Mouse (Mus musculus): ENCODE results near the gene Gpr4. TPM values are rescaled to one million over a fixed set of nuclear protein-coding genes. Genes with fewer than 3 reads are reported as not detected.

Gene Gpr4
- polyA plus RNA-seq, 1 experiment, result 16.2 TPM

DNA sequence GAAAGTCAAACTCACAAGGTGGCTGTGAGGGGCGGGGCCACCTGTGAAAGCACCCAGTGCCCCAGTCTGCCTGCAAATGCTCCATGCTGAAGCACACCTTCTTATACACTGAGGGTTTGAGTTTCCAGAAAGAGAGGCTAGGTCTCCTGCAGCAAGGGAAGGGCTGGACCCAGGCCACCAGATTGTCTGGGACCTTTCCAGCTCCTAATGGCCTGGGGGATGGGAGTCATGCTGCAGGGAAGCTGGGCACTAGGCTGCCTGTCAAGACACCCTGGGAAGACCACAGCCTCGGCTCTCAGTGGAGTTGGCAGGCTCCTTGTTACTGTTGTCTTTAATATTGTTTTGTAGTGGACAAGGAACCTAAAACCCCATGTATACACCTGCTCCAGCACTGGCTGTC lies 24.1 kb downstream of the Gpr4 start:
- H3K4me3 ChIP-seq (ENCODE audit: control insufficient read depth, low read depth, low read length), result no peak overlapping the region

DNA sequence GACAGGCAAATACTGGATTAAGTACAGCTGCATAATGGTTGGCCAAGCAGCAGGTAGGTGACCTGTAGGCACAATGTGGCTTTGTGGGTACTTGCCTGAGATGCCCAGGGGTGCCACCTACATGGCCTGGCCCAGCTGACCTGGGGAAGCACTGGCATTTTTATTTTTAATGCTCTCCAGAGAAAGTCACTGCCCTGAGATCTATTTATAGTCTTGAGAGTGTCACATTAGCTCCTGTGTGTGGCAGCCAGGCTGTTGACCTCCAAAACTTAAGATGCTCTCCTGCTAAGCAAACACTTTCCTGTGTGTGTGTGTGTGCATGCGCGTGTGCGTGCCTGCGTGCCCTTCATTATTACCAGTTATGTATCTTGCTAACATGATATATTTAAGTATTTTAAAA lies 26.0 kb downstream of the Gpr4 start:
- TF ChIP-seq POLR2A (IDR thresholded peaks at IDR 0.05; ENCODE audit: control insufficient read depth, low read depth, low read length) (no peak), CTCF (IDR thresholded peaks at IDR 0.05; ENCODE audit: control insufficient read depth, insufficient read depth, insufficient replicate concordance, low read depth, low read length) (no peak)
- H3K4me3 ChIP-seq (ENCODE audit: control insufficient read depth, low read depth, low read length), result no peak overlapping the region
- H3K36me3 ChIP-seq (ENCODE audit: control insufficient read depth, insufficient read depth, low read length), result no peaks in the 10 kb centered on the region
- no peaks in the 10 kb centered on the region for H3K27me3 ChIP-seq (ENCODE audit: control insufficient read depth, insufficient read depth, low read length)
- no peaks in the 10 kb centered on the region for H3K4me1 ChIP-seq (ENCODE audit: control insufficient read depth, insufficient read depth, low read length)
- H3K27ac ChIP-seq (ENCODE audit: control insufficient read depth, insufficient read depth, low read depth, low read length), result no peak overlapping the region

More for the DNA sequence above, 24.1 kb downstream of the Gpr4 start:
- Histone ChIP-seq H3K27ac (ENCODE audit: control insufficient read depth, insufficient read depth, low read depth, low read length) (no peak overlapping the region), H3K4me1 (ENCODE audit: control insufficient read depth, insufficient read depth, low read length) (no peaks in the 10 kb centered on the region), H3K27me3 (ENCODE audit: control insufficient read depth, insufficient read depth, low read length) (no peaks in the 10 kb centered on the region), H3K36me3 (ENCODE audit: control insufficient read depth, insufficient read depth, low read length) (no peaks in the 10 kb centered on the region)
- TF ChIP-seq POLR2A (IDR thresholded peaks at IDR 0.05; ENCODE audit: control insufficient read depth, low read depth, low read length) (no peak), CTCF (IDR thresholded peaks at IDR 0.05; ENCODE audit: control insufficient read depth, insufficient read depth, insufficient replicate concordance, low read depth, low read length) (no peak)

DNA sequence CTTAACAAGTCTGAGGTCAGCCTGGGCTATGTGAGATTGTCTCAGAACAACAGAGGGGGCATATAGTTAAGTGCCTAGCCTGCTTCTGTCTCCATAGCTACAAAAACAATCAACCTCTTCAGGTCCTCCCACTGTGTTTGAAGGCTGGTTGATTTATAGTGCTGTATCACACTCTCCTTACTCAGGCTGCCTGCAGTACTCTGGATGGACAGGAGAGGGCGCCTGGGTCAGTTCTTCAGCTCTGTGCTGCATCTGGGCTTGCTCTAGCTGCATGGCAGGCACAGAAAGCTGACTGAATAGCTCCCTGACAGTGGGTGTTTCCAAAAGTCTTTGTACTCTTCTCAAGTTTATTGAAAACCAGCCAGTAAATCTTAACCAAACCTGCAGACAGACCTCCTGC lies 27.1 kb downstream of the Gpr4 start:
- H3K36me3 ChIP-seq (ENCODE audit: control insufficient read depth, insufficient read depth, low read length), result no peaks in the 10 kb centered on the region
- no peaks in the 10 kb centered on the region for H3K27me3 ChIP-seq (ENCODE audit: control insufficient read depth, insufficient read depth, low read length)
- no peak overlapping the region for H3K27ac ChIP-seq (ENCODE audit: control insufficient read depth, insufficient read depth, low read depth, low read length)
- H3K4me3 ChIP-seq (ENCODE audit: control insufficient read depth, low read depth, low read length), result no peak overlapping the region
- H3K4me1 ChIP-seq (ENCODE audit: control insufficient read depth, insufficient read depth, low read length), result no peaks in the 10 kb centered on the region
- peak; percentile 85; the same call in 1 of the 2 replicates for TF ChIP-seq CTCF (IDR thresholded peaks at IDR 0.05; ENCODE audit: control insufficient read depth, insufficient read depth, insufficient replicate concordance, low read depth, low read length)
- no peak for TF ChIP-seq POLR2A (IDR thresholded peaks at IDR 0.05; ENCODE audit: control insufficient read depth, low read depth, low read length)

DNA sequence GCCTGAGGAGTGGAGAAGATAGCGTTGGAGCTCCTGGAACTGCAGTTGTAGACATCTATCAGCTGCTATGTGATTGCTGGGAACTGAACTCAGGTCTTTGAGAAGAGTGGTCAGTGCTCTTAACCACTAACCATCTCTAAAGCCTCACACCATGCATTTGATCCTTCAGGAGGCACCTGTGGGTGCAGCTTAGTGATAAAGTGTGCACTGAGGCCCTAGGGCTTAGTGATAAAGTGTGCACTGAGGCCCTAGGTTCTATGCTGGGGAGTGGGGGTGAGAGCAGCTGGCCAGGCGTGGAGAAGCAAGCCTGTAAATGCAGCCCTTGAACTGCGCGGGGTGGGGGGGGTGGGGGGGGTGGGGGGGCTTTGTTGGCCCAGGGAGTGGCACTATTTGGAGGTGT lies 27.6 kb downstream of the Gpr4 start:
- Histone ChIP-seq H3K27me3 (ENCODE audit: control insufficient read depth, insufficient read depth, low read length) (no peaks in the 10 kb centered on the region), H3K4me1 (ENCODE audit: control insufficient read depth, insufficient read depth, low read length) (no peaks in the 10 kb centered on the region), H3K36me3 (ENCODE audit: control insufficient read depth, insufficient read depth, low read length) (no peaks in the 10 kb centered on the region), H3K27ac (ENCODE audit: control insufficient read depth, insufficient read depth, low read depth, low read length) (no peak overlapping the region), H3K4me3 (ENCODE audit: control insufficient read depth, low read depth, low read length) (no peak overlapping the region)
- no peak for TF ChIP-seq POLR2A (IDR thresholded peaks at IDR 0.05; ENCODE audit: control insufficient read depth, low read depth, low read length)
- TF ChIP-seq CTCF (IDR thresholded peaks at IDR 0.05; ENCODE audit: control insufficient read depth, insufficient read depth, insufficient replicate concordance, low read depth, low read length), result no peak

DNA sequence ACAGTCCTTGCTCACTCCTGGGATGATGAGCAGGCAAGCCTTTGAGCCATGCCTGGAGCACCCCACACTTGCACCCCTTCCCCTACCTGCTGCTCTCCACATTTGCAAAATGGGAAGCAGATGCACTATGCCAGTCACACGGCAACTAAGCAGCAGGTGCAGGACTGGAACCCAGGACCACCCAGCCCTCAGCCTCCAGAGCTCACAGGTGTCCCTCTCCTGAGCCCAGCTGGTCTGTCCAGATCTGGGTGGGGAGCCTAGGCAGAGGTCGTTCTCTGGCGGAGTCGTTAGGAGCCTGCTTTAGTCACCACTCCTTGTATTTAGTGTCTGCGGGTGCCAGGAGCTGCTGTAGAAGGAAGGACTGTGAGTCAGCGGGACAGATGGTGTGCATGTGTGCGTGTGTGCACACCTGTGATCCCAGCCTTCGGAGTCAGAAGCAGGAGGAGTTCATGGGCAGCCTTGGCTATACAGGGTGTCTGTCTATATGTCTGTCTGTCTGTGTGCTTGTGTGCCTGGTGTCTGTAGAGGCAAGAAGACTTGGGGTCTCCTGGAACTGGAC lies 28.6 kb downstream of the Gpr4 start:
- Histone ChIP-seq H3K27ac (ENCODE audit: control insufficient read depth, insufficient read depth, low read depth, low read length) (no peak overlapping the region), H3K4me3 (ENCODE audit: control insufficient read depth, low read depth, low read length) (no peak overlapping the region), H3K4me1 (ENCODE audit: control insufficient read depth, insufficient read depth, low read length) (no peaks in the 10 kb centered on the region), H3K27me3 (ENCODE audit: control insufficient read depth, insufficient read depth, low read length) (no peaks in the 10 kb centered on the region), H3K36me3 (ENCODE audit: control insufficient read depth, insufficient read depth, low read length) (no peaks in the 10 kb centered on the region)
- TF ChIP-seq POLR2A (IDR thresholded peaks at IDR 0.05; ENCODE audit: control insufficient read depth, low read depth, low read length), result no peak
- no peak for TF ChIP-seq CTCF (IDR thresholded peaks at IDR 0.05; ENCODE audit: control insufficient read depth, insufficient read depth, insufficient replicate concordance, low read depth, low read length)

DNA sequence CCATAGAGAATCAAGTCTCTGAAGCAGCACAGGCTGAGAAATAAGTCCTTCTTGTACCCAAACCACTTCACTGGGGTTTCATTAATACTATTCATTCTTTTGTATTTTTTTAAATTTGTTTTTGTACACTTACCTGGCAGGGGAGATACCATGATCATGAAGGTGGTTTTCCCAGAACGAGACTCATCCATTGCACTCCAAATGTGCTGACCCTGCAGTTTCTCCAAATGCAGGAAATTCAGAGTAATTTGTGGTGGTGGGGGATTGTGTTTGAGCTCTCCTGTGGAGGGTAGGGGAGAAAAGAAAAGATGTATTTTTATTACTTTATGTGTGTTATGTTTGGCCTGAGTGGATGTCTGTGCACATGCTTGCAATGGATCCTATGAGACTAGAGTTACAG lies 29.7 kb downstream of the Gpr4 start:
- TF ChIP-seq POLR2A (IDR thresholded peaks at IDR 0.05; ENCODE audit: control insufficient read depth, low read depth, low read length), result no peak
- TF ChIP-seq CTCF (IDR thresholded peaks at IDR 0.05; ENCODE audit: control insufficient read depth, insufficient read depth, insufficient replicate concordance, low read depth, low read length), result no peak

DNA sequence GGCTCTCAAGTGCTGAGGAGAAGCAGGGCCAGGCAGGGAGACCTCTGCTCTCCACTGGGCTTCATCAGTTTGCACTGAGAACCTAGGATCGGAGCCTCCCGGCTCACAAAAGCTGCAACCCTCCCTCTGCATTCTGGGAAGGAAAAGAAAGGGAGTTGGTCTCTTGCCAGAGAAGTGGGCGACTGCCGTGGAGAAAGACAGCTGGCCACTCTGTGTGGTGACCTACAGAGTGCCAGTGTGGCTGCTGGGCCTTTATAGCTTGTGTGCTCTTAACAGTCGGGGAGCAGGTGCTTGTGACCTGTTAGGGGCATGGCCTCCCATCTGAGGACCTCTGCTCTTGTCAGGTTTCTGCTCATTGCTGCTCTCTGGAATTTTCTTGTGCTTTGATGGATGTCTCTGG lies 31.5 kb downstream of the Gpr4 start:
- no peaks in the 10 kb centered on the region for H3K4me1 ChIP-seq (ENCODE audit: control insufficient read depth, insufficient read depth, low read length)
- no peak overlapping the region for H3K27ac ChIP-seq (ENCODE audit: control insufficient read depth, insufficient read depth, low read depth, low read length)
- no peak for TF ChIP-seq POLR2A (IDR thresholded peaks at IDR 0.05; ENCODE audit: control insufficient read depth, low read depth, low read length)
- no peak for TF ChIP-seq CTCF (IDR thresholded peaks at IDR 0.05; ENCODE audit: control insufficient read depth, insufficient read depth, insufficient replicate concordance, low read depth, low read length)
- no peak overlapping the region for H3K4me3 ChIP-seq (ENCODE audit: control insufficient read depth, low read depth, low read length)
- no peaks in the 10 kb centered on the region for H3K27me3 ChIP-seq (ENCODE audit: control insufficient read depth, insufficient read depth, low read length)
- H3K36me3 ChIP-seq (ENCODE audit: control insufficient read depth, insufficient read depth, low read length), result no peaks in the 10 kb centered on the region

More for the DNA sequence above, 29.7 kb downstream of the Gpr4 start:
- Histone ChIP-seq H3K36me3 (ENCODE audit: control insufficient read depth, insufficient read depth, low read length) (no peaks in the 10 kb centered on the region), H3K4me1 (ENCODE audit: control insufficient read depth, insufficient read depth, low read length) (no peaks in the 10 kb centered on the region), H3K4me3 (ENCODE audit: control insufficient read depth, low read depth, low read length) (no peak overlapping the region), H3K27ac (ENCODE audit: control insufficient read depth, insufficient read depth, low read depth, low read length) (no peak overlapping the region), H3K27me3 (ENCODE audit: control insufficient read depth, insufficient read depth, low read length) (no peaks in the 10 kb centered on the region)

DNA sequence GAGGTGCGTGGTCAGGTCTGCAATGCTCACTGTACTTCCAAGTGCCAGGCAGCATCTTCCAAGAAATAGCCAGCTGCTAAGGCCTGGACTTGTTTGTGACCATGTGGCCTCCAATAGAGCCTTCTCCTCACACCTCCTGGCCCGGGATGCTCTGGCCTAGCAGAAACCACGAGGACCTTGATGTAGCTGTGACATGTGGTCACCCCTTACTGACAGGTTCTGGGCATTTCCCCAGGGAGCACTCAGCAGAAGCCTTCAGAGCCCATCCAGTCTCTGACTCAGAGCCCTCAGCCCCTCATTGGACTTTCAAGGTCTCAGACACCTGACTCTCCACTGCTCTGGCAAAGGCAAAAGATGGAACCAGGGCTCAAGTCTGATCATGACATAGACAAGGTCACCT lies 32.7 kb downstream of the Gpr4 start:
- no peaks in the 10 kb centered on the region for H3K36me3 ChIP-seq (ENCODE audit: control insufficient read depth, insufficient read depth, low read length)

More for the DNA sequence above, 32.7 kb downstream of the Gpr4 start:
- Histone ChIP-seq H3K4me3 (ENCODE audit: control insufficient read depth, low read depth, low read length) (no peak overlapping the region), H3K27me3 (ENCODE audit: control insufficient read depth, insufficient read depth, low read length) (no peaks in the 10 kb centered on the region), H3K4me1 (ENCODE audit: control insufficient read depth, insufficient read depth, low read length) (no peaks in the 10 kb centered on the region), H3K27ac (ENCODE audit: control insufficient read depth, insufficient read depth, low read depth, low read length) (no peak overlapping the region)
- TF ChIP-seq CTCF (IDR thresholded peaks at IDR 0.05; ENCODE audit: control insufficient read depth, insufficient read depth, insufficient replicate concordance, low read depth, low read length) (no peak), POLR2A (IDR thresholded peaks at IDR 0.05; ENCODE audit: control insufficient read depth, low read depth, low read length) (no peak)
